Mouse (Mus musculus) cerebellum, adult 2 months (tissue): Measurements from ENCODE around the gene Id3.

Experiments used
- CTCF ChIP-seq: fragments of 200-500 bp; IDR thresholded peaks from 2 replicates; pipeline ENCODE4 v1.5.1; 2011; ENCODE audit warnings: low read depth, mild to moderate bottlenecking, control low read depth, low read length, moderate library complexity, borderline replicate concordance; ENCODE audit not compliant: insufficient read depth
- POLR2A ChIP-seq: fragments of 200-500 bp; IDR thresholded peaks from 2 replicates; pipeline ENCODE4 v1.6.1; 2011; ENCODE audit warnings: low read length, control low read depth, borderline replicate concordance; ENCODE audit not compliant: insufficient read depth

- TF ChIP-seq CTCF = no peak
- TF ChIP-seq POLR2A = no peak
Observed at GRCm38 (mm10) chr4:136167701-136168100, 24.4 kb downstream of the Id3 start.
